Mouse (Mus musculus) hindbrain, embryonic 12.5 days (tissue): ENCODE data around the gene Ptpre. TPM values are rescaled to one million over a fixed set of nuclear protein-coding genes. Genes with fewer than 3 reads are reported as not detected.
"Not testable (repeated sequence)": the region's sequence is repeated elsewhere in the genome, so short reads cannot be mapped to it uniquely, and the experiment has no call there.

ENCODE experiments used
- ATAC-seq: fragments of 200-750 bp; cut with Nextera tagmentation; 2 replicates; pipeline ENCODE4 v1.8.0; 2017; ENCODE audit warnings: moderate TSS enrichment; ENCODE audit not compliant: low FRiP score
- H3K27ac ChIP-seq: fragments of 300-500 bp; sonication (generic); 2 replicates; pipeline ENCODE4 v1.5.1; 2016; ENCODE audit warnings: mild to moderate bottlenecking
- H3K27me3 ChIP-seq: fragments of 300-500 bp; sonication (generic); 2 replicates; pipeline ENCODE4 v1.6.1; 2016; ENCODE audit warnings: mild to moderate bottlenecking
- H3K36me3 ChIP-seq: fragments of 300-500 bp; sonication (generic); 2 replicates; pipeline ENCODE4 v1.6.1; 2016; ENCODE audit warnings: mild to moderate bottlenecking
- H3K4me1 ChIP-seq: fragments of 300-500 bp; sonication (generic); 2 replicates; pipeline ENCODE4 v1.6.1; 2016
- H3K4me2 ChIP-seq: fragments of 300-500 bp; sonication (generic); replicated peaks from 2 replicates; pipeline ENCODE4 v1.6.1; 2016; ENCODE audit warnings: mild to moderate bottlenecking
- H3K4me3 ChIP-seq: fragments of 300-500 bp; sonication (generic); 2 replicates; pipeline ENCODE4 v1.5.1; 2016; ENCODE audit warnings: mild to moderate bottlenecking
- H3K9ac ChIP-seq: fragments of 300-500 bp; sonication (generic); 2 replicates; pipeline ENCODE4 v1.6.1; 2016; ENCODE audit warnings: mild to moderate bottlenecking, moderate library complexity
- H3K9me3 ChIP-seq: fragments of 300-500 bp; sonication (generic); replicated peaks from 2 replicates; pipeline ENCODE4 v1.6.1; 2016; ENCODE audit warnings: mild to moderate bottlenecking
- WGBS: fragments of 180-500 bp; shearing (Covaris S2); methylation state at CpG from one replicate; pipeline ENCODE4 v1.1.7; 2016; 5-methylcytosine and 5-hydroxymethylcytosine counted together
- polyA plus RNA-seq: library from polyadenylated mRNA; unstranded; fragments of >200 nt; fragmentation: Nextera tagmentation; extraction: Ambion mirVana; gene quantifications from 2 replicates; pipeline ENCODE4 v1.2.1, GENCODE M21; 2016

Gene Ptpre
- polyA plus RNA-seq, 1 experiment from 2014 or later = 2.5 TPM

- H3K36me3 ChIP-seq = no peaks in the 10 kb centered on the region
- H3K4me3 ChIP-seq = no peak overlapping the region
- no peak overlapping the region for H3K9ac ChIP-seq
- ATAC-seq = no peak
- H3K9me3 ChIP-seq = no peaks in the 10 kb centered on the region
- WGBS = 79% methylated on average over 7 of the region's 7 CpGs
- 0 out of 2 replicates have a peak, but pooled peaks cover 5% of the 10 kb centered on the region for H3K4me1 ChIP-seq
- H3K4me2 ChIP-seq = no peak overlapping the region
- no peak overlapping the region for H3K27ac ChIP-seq
- H3K27me3 ChIP-seq = no peaks in the 10 kb centered on the region; the same call in 1 of the 2 replicates
These were observed 126.9 kb downstream of the Ptpre start for GRCm38 (mm10) chr7:135664211-135664610.

DNA sequence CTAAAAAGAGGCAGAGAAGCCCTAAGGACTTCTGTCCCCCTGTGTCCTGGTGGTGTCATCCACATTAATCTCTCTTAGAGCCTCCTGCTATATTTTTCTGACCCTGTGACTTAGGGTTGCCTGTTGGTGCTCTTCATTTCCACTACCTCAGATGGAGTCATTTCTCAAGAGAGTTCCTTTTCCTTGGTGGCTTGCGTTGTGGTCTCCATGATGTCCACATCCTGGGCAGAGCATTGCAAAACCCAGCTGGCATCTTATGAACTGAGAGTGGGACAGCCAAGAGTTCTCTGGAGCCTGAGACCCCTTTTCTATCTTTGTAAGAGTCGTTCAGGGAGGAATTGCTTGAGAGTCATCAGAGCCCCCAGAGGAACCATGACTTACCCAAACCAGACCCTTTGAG lies 129.0 kb downstream of the Ptpre start:
- Histone ChIP-seq H3K36me3 (no peaks in the 10 kb centered on the region), H3K9me3 (no peaks in the 10 kb centered on the region), H3K9ac (no peak overlapping the region), H3K27me3 (no peaks in the 10 kb centered on the region; the same call in 1 of the 2 replicates), H3K4me1 (0 out of 2 replicates have a peak, but pooled peaks cover 5% of the 10 kb centered on the region), H3K4me3 (no peak overlapping the region), H3K27ac (no peak overlapping the region), H3K4me2 (no peak overlapping the region)
- no peak for ATAC-seq
- 88% methylated on average over 2 of the region's 2 CpGs for WGBS

DNA sequence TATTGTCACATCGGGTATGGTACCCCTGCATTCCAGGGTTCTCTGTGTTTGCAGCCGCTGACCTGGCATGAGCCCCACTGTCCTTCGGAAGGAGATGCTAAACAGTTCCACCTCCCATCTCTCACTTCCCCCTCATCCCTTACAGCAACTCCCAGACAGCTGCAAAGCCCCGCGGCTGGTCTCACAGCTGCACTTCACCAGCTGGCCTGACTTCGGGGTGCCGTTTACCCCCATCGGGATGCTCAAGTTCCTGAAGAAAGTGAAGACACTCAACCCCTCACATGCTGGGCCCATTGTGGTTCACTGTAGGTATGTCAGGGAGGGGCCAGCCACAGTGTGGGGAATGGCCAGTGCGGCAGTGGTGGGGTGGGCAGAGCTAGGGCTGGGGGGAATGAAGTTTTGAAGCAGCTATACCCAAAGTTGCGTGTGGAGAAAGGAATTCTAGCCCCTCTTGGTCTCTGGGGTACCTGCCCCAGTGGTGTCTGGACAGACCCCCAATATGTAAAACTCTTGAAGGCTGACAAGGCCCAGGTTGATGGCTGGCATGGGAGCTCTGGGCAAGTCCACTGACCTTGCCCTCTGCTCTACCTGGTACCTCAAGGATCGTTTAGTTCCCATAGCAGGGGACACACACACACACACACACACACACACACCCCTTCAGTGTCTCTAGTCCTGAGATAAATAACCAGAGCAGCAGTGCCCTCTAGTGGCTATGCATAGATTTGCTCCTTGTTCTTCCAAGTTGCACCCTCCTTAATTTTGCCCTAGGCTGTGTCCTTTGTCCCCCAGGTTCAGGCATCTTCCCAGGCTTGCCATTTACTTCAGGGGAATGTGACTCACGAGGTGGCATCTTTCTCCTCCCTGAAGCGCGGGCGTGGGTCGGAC lies 131.8 kb downstream of the Ptpre start:
- ATAC-seq = peak; percentile 46
- Histone ChIP-seq H3K36me3 (no peaks in the 10 kb centered on the region), H3K4me2 (no peak overlapping the region), H3K4me1 (0 out of 2 replicates have a peak, but pooled peaks cover 5% of the 10 kb centered on the region), H3K27me3 (no peaks in the 10 kb centered on the region; the same call in 1 of the 2 replicates), H3K9ac (no peak overlapping the region), H3K27ac (no peak overlapping the region), H3K4me3 (no peak overlapping the region), H3K9me3 (no peaks in the 10 kb centered on the region)
- 32% methylated on average over 16 of the region's 16 CpGs for WGBS

DNA sequence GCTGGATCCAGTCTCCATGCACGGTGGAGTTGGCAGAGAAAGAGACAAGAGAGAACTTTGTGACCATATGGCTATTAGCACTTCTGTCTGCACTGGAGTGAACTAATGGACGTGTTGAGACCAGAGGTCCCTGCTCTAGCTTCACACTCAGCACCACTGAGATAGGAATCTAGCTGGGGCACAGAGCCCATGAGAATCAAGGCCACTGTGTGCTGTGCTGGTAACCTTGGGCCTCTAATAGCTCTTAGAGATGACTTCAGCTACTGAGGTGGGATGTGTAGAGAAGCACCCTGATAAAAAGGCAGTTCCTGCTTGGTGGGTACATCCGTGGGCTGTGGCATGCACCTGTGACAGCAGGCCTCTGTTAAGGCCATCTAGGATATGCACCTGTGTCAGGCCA lies 136.3 kb downstream of the Ptpre start:
- Histone ChIP-seq H3K4me3 (no peak overlapping the region), H3K9me3 (no peaks in the 10 kb centered on the region), H3K4me2 (no peak overlapping the region), H3K27me3 (no peaks in the 10 kb centered on the region; the same call in 1 of the 2 replicates), H3K4me1 (no peaks in the 10 kb centered on the region), H3K36me3 (no peaks in the 10 kb centered on the region), H3K27ac (no peak overlapping the region), H3K9ac (no peak overlapping the region)
- ATAC-seq = no peak
- WGBS = 68% methylated on average over 3 of the region's 3 CpGs

GRCm38 (mm10) chr7:135676722-135677121 lies 139.4 kb downstream of the Ptpre start:
- Histone ChIP-seq H3K27ac (no peak overlapping the region), H3K4me2 (no peak overlapping the region), H3K4me3 (no peak overlapping the region), H3K4me1 (no peaks in the 10 kb centered on the region), H3K27me3 (no peaks in the 10 kb centered on the region), H3K9me3 (no peaks in the 10 kb centered on the region), H3K9ac (no peak overlapping the region), H3K36me3 (no peaks in the 10 kb centered on the region)
- no peak for ATAC-seq
- 90% methylated on average over 8 of the region's 8 CpGs for WGBS

GRCm38 (mm10) chr7:135680334-135680733 lies 143.1 kb downstream of the Ptpre start:
- no peaks in the 10 kb centered on the region for H3K9me3 ChIP-seq
- H3K4me3 ChIP-seq = no peak overlapping the region
- H3K9ac ChIP-seq = no peak overlapping the region
- 0 out of 2 replicates have a peak, but pooled peaks cover under 1% of the 10 kb centered on the region for H3K36me3 ChIP-seq
- no peak overlapping the region for H3K4me2 ChIP-seq
- H3K4me1 ChIP-seq = no peaks in the 10 kb centered on the region
- no peak for ATAC-seq
- H3K27me3 ChIP-seq = no peaks in the 10 kb centered on the region
- H3K27ac ChIP-seq = no peak overlapping the region
- 76% methylated on average over 5 of the region's 5 CpGs for WGBS

- not testable (repeated sequence) for H3K9me3 ChIP-seq, H3K4me1 ChIP-seq, H3K4me3 ChIP-seq, H3K27me3 ChIP-seq, H3K4me2 ChIP-seq, ATAC-seq, H3K27ac ChIP-seq, H3K9ac ChIP-seq
- WGBS = 74% methylated on average over 4 of the region's 4 CpGs
- peaks cover 27% of the 10 kb centered on the region for H3K36me3 ChIP-seq
These were observed 146.8 kb downstream of the Ptpre start for GRCm38 (mm10) chr7:135684098-135684497.

DNA sequence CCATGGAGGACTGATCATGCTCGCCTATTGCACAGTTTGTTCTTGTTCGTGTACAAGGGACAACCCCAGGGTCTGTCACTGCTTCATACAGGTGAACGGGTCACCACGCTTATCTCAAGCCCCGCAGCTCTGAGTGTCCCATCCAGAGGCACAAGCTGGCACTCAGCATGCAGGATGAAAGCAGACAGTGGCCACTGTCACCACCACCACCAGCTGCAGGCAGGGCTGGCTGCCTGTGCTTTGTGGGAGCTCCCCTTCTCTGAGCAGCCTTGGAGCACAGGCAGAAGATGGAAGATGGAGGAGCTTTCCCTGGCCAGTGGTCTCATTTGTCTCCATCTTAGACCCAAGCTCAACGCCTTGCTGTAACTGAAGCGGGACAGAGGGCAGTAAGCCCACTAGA lies 147.7 kb downstream of the Ptpre start:
- peaks cover 32% of the 10 kb centered on the region for H3K36me3 ChIP-seq

GRCm38 (mm10) chr7:135689396-135689795 lies 152.1 kb downstream of the Ptpre start:
- Histone ChIP-seq H3K4me3 (no peak overlapping the region), H3K36me3 (peaks cover 61% of the 10 kb centered on the region), H3K4me2 (no peak overlapping the region), H3K9me3 (no peaks in the 10 kb centered on the region), H3K27ac (no peak overlapping the region), H3K27me3 (no peaks in the 10 kb centered on the region), H3K9ac (no peak overlapping the region), H3K4me1 (no peaks in the 10 kb centered on the region)
- WGBS = 95% methylated on average over 7 of the region's 7 CpGs
- no peak for ATAC-seq

More for the DNA sequence above, 147.7 kb downstream of the Ptpre start:
- H3K4me1 ChIP-seq = no peaks in the 10 kb centered on the region
- no peak for ATAC-seq
- H3K9me3 ChIP-seq = no peaks in the 10 kb centered on the region
- no peak overlapping the region for H3K27ac ChIP-seq
- H3K4me2 ChIP-seq = no peak overlapping the region
- no peak overlapping the region for H3K9ac ChIP-seq
- no peak overlapping the region for H3K4me3 ChIP-seq
- 87% methylated on average over 7 of the region's 7 CpGs for whole genome bisulfite sequencing
- no peaks in the 10 kb centered on the region for H3K27me3 ChIP-seq

- Histone ChIP-seq H3K36me3 (peaks cover 67% of the 10 kb centered on the region), H3K4me2 (no peak overlapping the region), H3K27me3 (no peaks in the 10 kb centered on the region), H3K27ac (no peak overlapping the region), H3K4me3 (no peak overlapping the region), H3K9ac (no peak overlapping the region), H3K9me3 (no peaks in the 10 kb centered on the region), H3K4me1 (no peaks in the 10 kb centered on the region)
- no peak for ATAC-seq
- 96% methylated on average over 5 of the region's 5 CpGs for WGBS
These were observed 154.7 kb downstream of the Ptpre start for GRCm38 (mm10) chr7:135691941-135692340.

- Histone ChIP-seq H3K27ac (no peak overlapping the region), H3K4me2 (no peak overlapping the region), H3K27me3 (no peaks in the 10 kb centered on the region), H3K4me1 (no peaks in the 10 kb centered on the region), H3K9me3 (no peaks in the 10 kb centered on the region), H3K9ac (no peak overlapping the region), H3K36me3 (peaks cover 75% of the 10 kb centered on the region), H3K4me3 (no peak overlapping the region)
- WGBS = 92% methylated on average over 4 of the region's 4 CpGs
- no peak for ATAC-seq
These were observed 156.8 kb downstream of the Ptpre start for GRCm38 (mm10) chr7:135694130-135694529.

DNA sequence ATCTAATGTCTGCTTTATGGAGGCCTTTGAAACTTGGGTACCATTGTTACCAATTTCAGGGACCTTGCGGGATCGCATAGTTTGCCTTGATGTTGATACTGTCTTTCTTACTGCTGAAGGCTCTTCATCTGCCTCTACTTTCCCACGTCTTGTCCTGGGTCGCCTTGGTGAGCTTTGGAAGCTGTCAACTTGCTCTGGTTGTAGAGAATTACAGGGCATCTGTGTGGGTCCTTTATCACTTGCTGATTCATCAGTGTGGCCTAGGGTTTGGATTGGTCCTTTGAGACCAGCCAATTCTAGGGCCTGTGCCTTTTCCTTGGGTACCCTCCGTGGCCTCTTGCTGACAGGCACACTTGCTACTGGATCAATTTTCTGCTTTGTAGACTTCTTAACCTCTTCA lies 157.5 kb downstream of the Ptpre start:
- no peaks in the 10 kb centered on the region for H3K9me3 ChIP-seq

DNA sequence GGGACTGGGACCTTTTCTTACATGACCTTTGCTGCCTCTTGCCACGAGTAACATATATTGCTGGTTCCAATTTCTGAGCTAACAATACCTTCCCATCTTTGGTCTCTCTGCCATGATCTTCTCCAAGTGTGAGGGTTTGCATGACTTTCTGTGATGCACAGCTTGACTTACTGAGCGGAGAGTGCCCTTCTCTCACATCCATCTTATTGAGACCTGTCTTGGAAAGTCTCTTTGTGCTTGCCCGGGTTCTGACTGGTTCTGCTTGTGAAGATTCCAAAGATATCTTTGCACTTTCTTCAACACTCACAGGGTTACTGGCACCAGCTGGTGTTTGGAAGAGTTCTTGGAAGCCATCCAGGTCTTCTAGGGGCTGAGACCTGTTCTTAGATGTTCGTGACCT lies 158.8 kb downstream of the Ptpre start:
- Histone ChIP-seq H3K36me3 (peaks cover 80% of the 10 kb centered on the region), H3K27ac (no peak overlapping the region), H3K4me1 (no peaks in the 10 kb centered on the region), H3K4me2 (no peak overlapping the region), H3K4me3 (no peak overlapping the region), H3K27me3 (no peaks in the 10 kb centered on the region), H3K9ac (no peak overlapping the region), H3K9me3 (no peaks in the 10 kb centered on the region)
- 94% methylated on average over 4 of the region's 4 CpGs for WGBS
- no peak for ATAC-seq

More for the DNA sequence above, 157.5 kb downstream of the Ptpre start:
- no peak overlapping the region for H3K27ac ChIP-seq
- H3K4me2 ChIP-seq = no peak overlapping the region
- no peaks in the 10 kb centered on the region for H3K27me3 ChIP-seq
- no peak overlapping the region for H3K9ac ChIP-seq
- WGBS = 96% methylated on average over 5 of the region's 5 CpGs
- ATAC-seq = no peak
- H3K4me1 ChIP-seq = no peaks in the 10 kb centered on the region
- no peak overlapping the region for H3K4me3 ChIP-seq
- peaks cover 76% of the 10 kb centered on the region for H3K36me3 ChIP-seq
